In the genomic region with DNA sequence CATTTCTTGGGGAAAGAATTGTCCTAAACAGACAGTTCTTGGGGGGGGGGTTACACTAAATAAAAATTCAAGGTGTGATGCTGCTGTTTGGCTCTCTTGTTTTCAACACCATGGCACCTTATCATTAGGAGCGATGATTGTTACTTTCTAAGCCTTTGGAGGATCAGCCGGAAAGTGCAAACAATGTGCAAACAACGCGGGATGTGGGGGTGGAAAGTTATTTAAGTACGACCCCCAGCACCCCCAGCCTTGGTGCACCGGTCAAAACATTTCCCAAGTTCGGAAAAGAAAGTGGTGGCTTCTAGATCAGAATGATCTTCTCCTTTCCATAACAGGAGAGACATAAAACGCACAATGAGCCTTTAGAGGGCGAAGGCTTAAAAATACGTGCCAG, we compare ENCODE assay signal across 9 mouse cellular contexts. TPM values are rescaled to one million over a fixed set of nuclear protein-coding genes. Genes with fewer than 3 reads are reported as not detected.
DNase-seq lines count a peak whose midpoint lies in the region; ATAC-seq and TF ChIP-seq lines count a peak whose summit lies in the region.
"Had no signal": no experiment of that assay in that cellular context is flagged by ENCODE, and none has a peak within 500 bp of the region (broad histone marks: within the 10 kb centered on the region; RNA-seq: fewer than 3 reads in every experiment).

No protein-coding gene starts in this region.

- no peak for TF ChIP-seq CTCF in heart, adult 2 months (IDR thresholded peaks at IDR 0.05)
- TF ChIP-seq CTCF in ES-Bruce4 (IDR thresholded peaks at IDR 0.05; ENCODE audit: low read depth, low read length): no peak

- no peaks in the 10 kb centered on the region for H3K36me3 ChIP-seq in heart, adult 2 months (ENCODE audit: control insufficient read depth, insufficient read depth, low read length)
- H3K36me3 ChIP-seq in ES-Bruce4 (ENCODE audit: control insufficient read depth, insufficient read depth, low read length, poor library complexity, severe bottlenecking): no peaks in the 10 kb centered on the region; the same call in none of the 2 replicates
- H3K36me3 ChIP-seq in heart, embryonic 15.5 days: no peaks in the 10 kb centered on the region
- no peaks in the 10 kb centered on the region for H3K36me3 ChIP-seq in liver, embryonic 15.5 days (replicated peaks)

- H3K27ac ChIP-seq in heart, adult 2 months: peak overlapping the region; percentile 41
- H3K27ac ChIP-seq in ES-Bruce4 (ENCODE audit: insufficient read depth, low read length): peak overlapping the region; percentile 91
- peak overlapping the region; percentile 94 for H3K27ac ChIP-seq in heart, embryonic 15.5 days
- H3K27ac ChIP-seq in liver, embryonic 15.5 days (replicated peaks): no peak overlapping the region

- under 1% methylated on average over 10 of the region's 10 CpGs for WGBS in heart, adult 2 months
- WGBS in heart, embryonic 15.5 days: 2% methylated on average over 10 of the region's 10 CpGs
- 2% methylated on average over 10 of the region's 10 CpGs for WGBS in liver, embryonic 15.5 days (ENCODE audit: insufficient replicate concordance)

- H3K27me3 ChIP-seq in heart, adult 2 months (ENCODE audit: control insufficient read depth, insufficient read depth, low read length): no peaks in the 10 kb centered on the region
- no peaks in the 10 kb centered on the region for H3K27me3 ChIP-seq in ES-Bruce4 (ENCODE audit: control insufficient read depth, insufficient read depth, low read length, poor library complexity, severe bottlenecking)
- H3K27me3 ChIP-seq in heart, embryonic 15.5 days: no peaks in the 10 kb centered on the region
- peaks cover 67% of the 10 kb centered on the region for H3K27me3 ChIP-seq in liver, embryonic 15.5 days

- no peak for TF ChIP-seq POLR2A in heart, adult 2 months (IDR thresholded peaks at IDR 0.05; ENCODE audit: insufficient read depth, low read depth, low read length)
- TF ChIP-seq POLR2A in ES-Bruce4 (IDR thresholded peaks at IDR 0.05; ENCODE audit: insufficient read depth, low read length): no peak

- peak in 1 of 2 experiments; percentile 26 for DNase-seq in heart, adult 2 months
- DNase-seq in heart, postnatal 4 days: no peak
- no peak for DNase-seq in ovary, postnatal 14 days (ENCODE audit: low spot score)
- DNase-seq in left cerebral cortex, adult 9 months (ENCODE audit: low spot score in 2 of 2): no peak
- DNase-seq: kidney, adult 8-10 months had no signal

- H3K79me2 ChIP-seq in heart, adult 2 months (replicated peaks; ENCODE audit: control insufficient read depth, insufficient read depth, low read length): no peaks in the 10 kb centered on the region

- peak overlapping the region; percentile 70 for H3K4me3 ChIP-seq in heart, adult 2 months
- peak overlapping the region; percentile 61 for H3K4me3 ChIP-seq in ES-Bruce4 (ENCODE audit: low read depth, low read length)
- H3K4me3 ChIP-seq in heart, embryonic 15.5 days: peak overlapping the region; percentile 82
- H3K4me3 ChIP-seq in liver, embryonic 15.5 days (replicated peaks): peak overlapping the region; percentile 42; the same call in 1 of the 2 replicates

- peak overlapping the region; percentile 59; the same call in 1 of the 2 replicates for H3K9ac ChIP-seq in heart, adult 2 months (ENCODE audit: low read depth, low read length)
- H3K9ac ChIP-seq in ES-Bruce4 (ENCODE audit: low read depth, poor library complexity, severe bottlenecking): peak overlapping the region; percentile 89
- peak overlapping the region; percentile 81 for H3K9ac ChIP-seq in heart, embryonic 15.5 days
- H3K9ac ChIP-seq in liver, embryonic 15.5 days: no peak overlapping the region

- no peak for TF ChIP-seq EP300 in heart, adult 2 months (IDR thresholded peaks at IDR 0.05; ENCODE audit: insufficient read depth, low read depth, low read length)
- TF ChIP-seq EP300 in ES-Bruce4 (IDR thresholded peaks at IDR 0.05; ENCODE audit: insufficient read depth, low read depth, low read length): no peak

- peak overlapping the region; percentile 97 for H3K4me2 ChIP-seq in heart, embryonic 15.5 days
- peak overlapping the region; percentile 58; the same call in 1 of the 2 replicates for H3K4me2 ChIP-seq in liver, embryonic 15.5 days

- intact Hi-C loops in heart, adult 2 months (cut with DNase I): loop anchor here (2.0 to 10.0 kb wide), 4 partner anchors 20 to 278 kb away; no protein-coding TSS in a partner anchor

- peaks cover 3% of the 10 kb centered on the region; the same call in 1 of the 2 replicates for H3K4me1 ChIP-seq in heart, adult 2 months (ENCODE audit: control insufficient read depth, insufficient read depth, low read length)
- no peaks in the 10 kb centered on the region for H3K4me1 ChIP-seq in ES-Bruce4 (ENCODE audit: control insufficient read depth, insufficient read depth, low read length)
- H3K4me1 ChIP-seq in heart, embryonic 15.5 days (replicated peaks): peaks cover 19% of the 10 kb centered on the region; the same call in 1 of the 2 replicates
- no peaks in the 10 kb centered on the region for H3K4me1 ChIP-seq in liver, embryonic 15.5 days (replicated peaks)

- H3K9me3 ChIP-seq in ES-Bruce4 (replicated peaks; ENCODE audit: control insufficient read depth, insufficient read depth, low read length, poor library complexity, severe bottlenecking): no peaks in the 10 kb centered on the region
- H3K9me3 ChIP-seq in heart, embryonic 15.5 days (replicated peaks): no peaks in the 10 kb centered on the region
- H3K9me3 ChIP-seq in liver, embryonic 15.5 days (replicated peaks): no peaks in the 10 kb centered on the region

- no peak for ATAC-seq in heart, embryonic 15.5 days (replicated peaks; ENCODE audit: insufficient number of reproducible peaks, insufficient read depth, low FRiP score, low read depth)
- ATAC-seq in liver, embryonic 15.5 days (ENCODE audit: insufficient read depth): no peak
- ATAC-seq in frontal cortex, adult (ENCODE audit: low TSS enrichment): no peak

RNA-seq across cellular contexts. Expression of gene Zfp462, which starts 1.8 kb away (rescaled TPM):
- 1 to 10 TPM; 7.5 to 7.6 TPM for total RNA-seq in heart, adult 2 months (2021)
- polyA plus RNA-seq in heart, adult 2 months (2012; rRNA removed): 5.0 and 5.4 TPM in 2 replicates
- 10 to 100 TPM; 21.0 to 25.6 TPM for total RNA-seq in heart, postnatal 4 days (2021)
- 124 and 134 TPM in 2 replicates for polyA plus RNA-seq in ES-Bruce4 (2011; ENCODE audit: insufficient read depth, insufficient read length, low read depth, missing spikeins)
- polyA plus RNA-seq in heart, embryonic 15.5 days (2015; fragmentation: Nextera tagmentation; extraction: Ambion mirVana): 1.8 and 2.0 TPM in 2 replicates
- polyA plus RNA-seq in liver, embryonic 15.5 days (2015; fragmentation: Nextera tagmentation; extraction: Ambion mirVana): 0.13 and 0.21 TPM in 2 replicates

Comparison
In these comparisons a context has a peak if more than half of its experiments do, and no peak if none do; other contexts are left out.
1. RNA of gene Zfp462, which starts 1.8 kb away (polyA plus RNA-seq): 124 to 134 TPM in ES-Bruce4; 5.0 to 5.4 TPM in heart, adult 2 months, 1.8 to 2.0 TPM in heart, embryonic 15.5 days and 0.13 to 0.21 TPM in liver, embryonic 15.5 days; every median in the first group is over 10 times any median in the second.
2. Peak in every context shown above with its lines, with median percentiles within 50 percentile points of each other: H3K4me3 ChIP-seq.